Mouse (Mus musculus) midbrain, embryonic 11.5 days (tissue): ENCODE data around the gene Frg2f1. TPM values are rescaled to one million over a fixed set of nuclear protein-coding genes. Genes with fewer than 3 reads are reported as not detected.

Experiments
- ATAC-seq: fragments of 200-750 bp; cut with Nextera tagmentation; 2 replicates; pipeline ENCODE4 v1.8.0; 2017; ENCODE audit warnings: moderate TSS enrichment, moderate library complexity; ENCODE audit not compliant: low FRiP score
- DNase-seq: peaks from one replicate; pipeline ENCODE4 v3.0.0; 2015; ENCODE audit warnings: low spot score; ENCODE audit errors: missing footprints
- H3K27ac ChIP-seq: fragments of 300-500 bp; sonication (generic); 2 replicates; pipeline ENCODE4 v1.5.1; 2014; ENCODE audit warnings: low read depth, low read length
- H3K27me3 ChIP-seq: fragments of 300-500 bp; sonication (generic); 2 replicates; pipeline ENCODE4 v1.6.1; 2014; ENCODE audit warnings: mild to moderate bottlenecking, low read length, moderate library complexity, mixed read lengths; ENCODE audit not compliant: control insufficient read depth, insufficient read depth
- H3K36me3 ChIP-seq: fragments of 300-500 bp; sonication (generic); 2 replicates; pipeline ENCODE4 v1.6.1; 2014; ENCODE audit warnings: mild to moderate bottlenecking, low read length, moderate library complexity, mixed read lengths; ENCODE audit not compliant: control insufficient read depth, insufficient read depth
- H3K4me1 ChIP-seq: fragments of 300-500 bp; sonication (generic); 2 replicates; pipeline ENCODE4 v1.6.1; 2014; ENCODE audit warnings: low read length; ENCODE audit not compliant: control insufficient read depth, insufficient read depth
- H3K4me2 ChIP-seq: fragments of 300-500 bp; sonication (generic); 2 replicates; pipeline ENCODE4 v1.6.1; 2014; ENCODE audit warnings: mild to moderate bottlenecking, moderate library complexity
- H3K4me3 ChIP-seq: fragments of 300-500 bp; sonication (generic); 2 replicates; pipeline ENCODE4 v1.5.1; 2014; ENCODE audit warnings: low read depth, low read length
- H3K9ac ChIP-seq: fragments of 300-500 bp; sonication (generic); 2 replicates; pipeline ENCODE4 v1.6.1; 2014; ENCODE audit warnings: low read length
- H3K9me3 ChIP-seq: fragments of 300-500 bp; sonication (generic); 2 replicates; pipeline ENCODE4 v1.6.1; 2016; ENCODE audit warnings: low read length; ENCODE audit not compliant: control insufficient read depth
- WGBS: fragments of 180-500 bp; shearing (Covaris S2); extraction: QIAGEN DNeasy Blood & Tissue Kit; methylation state at CpG from one replicate; pipeline ENCODE4 v1.1.7; 2014; 5-methylcytosine and 5-hydroxymethylcytosine counted together
- polyA plus RNA-seq: library from polyadenylated mRNA; unstranded; fragments of >200 nt; fragmentation: Nextera tagmentation; extraction: Ambion mirVana; gene quantifications from 2 replicates; pipeline ENCODE4 v1.2.1, GENCODE M21; 2014

Frg2f1 gene
- polyA plus RNA-seq, 1 experiment from 2014 or later = 3.2 TPM

DNA sequence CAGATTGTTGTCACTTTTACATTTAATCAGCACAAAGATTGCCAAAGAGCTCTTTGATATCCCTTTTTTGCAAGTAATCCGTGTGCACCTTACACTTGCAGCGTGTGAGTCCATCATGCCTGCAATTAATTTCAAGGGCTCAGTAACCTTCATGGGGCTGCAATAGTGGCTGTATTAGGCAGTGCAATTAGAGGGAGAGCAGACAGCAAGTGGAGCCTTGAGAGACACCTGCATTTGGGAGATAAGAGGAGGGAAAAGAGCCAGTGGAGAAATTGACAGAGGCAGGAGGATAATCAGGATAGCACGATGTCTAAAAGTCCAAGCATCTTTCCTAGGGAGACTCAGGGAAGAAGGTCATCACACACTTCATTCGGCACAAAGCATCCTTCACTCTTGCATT lies 15.8 kb downstream of the Frg2f1 start:
- no peaks in the 10 kb centered on the region for H3K4me1 ChIP-seq
- 78% methylated on average over 4 of the region's 4 CpGs for WGBS
- H3K36me3 ChIP-seq = no peaks in the 10 kb centered on the region
- H3K27ac ChIP-seq = no peak overlapping the region
- 0 out of 2 replicates have a peak, but pooled peaks have one; percentile 30 for ATAC-seq
- no peak overlapping the region for H3K9ac ChIP-seq
- no peaks in the 10 kb centered on the region for H3K9me3 ChIP-seq
- no peak for DNase-seq
- no peaks in the 10 kb centered on the region for H3K27me3 ChIP-seq
- H3K4me3 ChIP-seq = no peak overlapping the region
- H3K4me2 ChIP-seq = no peak overlapping the region

- H3K9me3 ChIP-seq = no peaks in the 10 kb centered on the region
- H3K27ac ChIP-seq = no peak overlapping the region
- H3K4me2 ChIP-seq = no peak overlapping the region
- no peaks in the 10 kb centered on the region for H3K27me3 ChIP-seq
- H3K36me3 ChIP-seq = no peaks in the 10 kb centered on the region
- no peaks in the 10 kb centered on the region for H3K4me1 ChIP-seq
- WGBS = 77% methylated on average over 3 of the region's 3 CpGs
- no peak for ATAC-seq
- no peak overlapping the region for H3K9ac ChIP-seq
- no peak overlapping the region for H3K4me3 ChIP-seq
- DNase-seq = no peak
Observed at GRCm38 (mm10) chr4:119512731-119513141, 26.6 kb downstream of the Frg2f1 start.

- DNase-seq (peak; percentile 53), ATAC-seq (no peak)
- no peaks in the 10 kb centered on the region for H3K4me1 ChIP-seq
- no peak overlapping the region for H3K27ac ChIP-seq
- H3K4me3 ChIP-seq = no peak overlapping the region
- H3K4me2 ChIP-seq = no peak overlapping the region
- H3K36me3 ChIP-seq = no peaks in the 10 kb centered on the region
- H3K9ac ChIP-seq = no peak overlapping the region
- no peaks in the 10 kb centered on the region for H3K9me3 ChIP-seq
- no peaks in the 10 kb centered on the region for H3K27me3 ChIP-seq
- WGBS = 55% methylated on average over 2 of the region's 2 CpGs
Observed at GRCm38 (mm10) chr4:119511591-119511990, 27.7 kb downstream of the Frg2f1 start.

- H3K9me3 ChIP-seq = no peaks in the 10 kb centered on the region
- H3K9ac ChIP-seq = no peak overlapping the region
- H3K27ac ChIP-seq = no peak overlapping the region
- H3K36me3 ChIP-seq = no peaks in the 10 kb centered on the region
- ATAC-seq = no peak
- no peak overlapping the region for H3K4me2 ChIP-seq
- 75% methylated on average over 5 of the region's 5 CpGs for WGBS
- no peaks in the 10 kb centered on the region for H3K4me1 ChIP-seq
- no peaks in the 10 kb centered on the region for H3K27me3 ChIP-seq
- DNase-seq = no peak
- no peak overlapping the region for H3K4me3 ChIP-seq
Observed at GRCm38 (mm10) chr4:119498319-119498848, 40.9 kb downstream of the Frg2f1 start.

GRCm38 (mm10) chr4:119492933-119493327 lies 46.4 kb downstream of the Frg2f1 start:
- H3K4me1 ChIP-seq = no peaks in the 10 kb centered on the region; the same call in 1 of the 2 replicates
- DNase-seq (no peak), ATAC-seq (peak; percentile 61; the same call in 1 of the 2 replicates)
- H3K9me3 ChIP-seq = no peaks in the 10 kb centered on the region
- H3K36me3 ChIP-seq = no peaks in the 10 kb centered on the region
- peaks cover 4% of the 10 kb centered on the region; the same call in 1 of the 2 replicates for H3K27me3 ChIP-seq
- peak overlapping the region; percentile 69 for H3K9ac ChIP-seq
- peak overlapping the region; percentile 79 for H3K4me2 ChIP-seq
- peak overlapping the region; percentile 60 for H3K4me3 ChIP-seq
- H3K27ac ChIP-seq = peak overlapping the region; percentile 25
- 33% methylated on average over 10 of the region's 10 CpGs for WGBS

GRCm38 (mm10) chr4:119492291-119492932 lies 46.9 kb downstream of the Frg2f1 start, which contains the start of gene Rimkla:
Gene Rimkla, minus strand, starts transcription at chr4:119492628.
- peak; percentile 97 for DNase-seq
- peak within 1 kb of the TSS; percentile 79 for H3K4me2 ChIP-seq
- H3K36me3 ChIP-seq = no peaks in the 10 kb centered on the region
- H3K4me1 ChIP-seq = no peaks in the 10 kb centered on the region; the same call in 1 of the 2 replicates
- peak within 1 kb of the TSS; percentile 69 for H3K9ac ChIP-seq
- no peaks in the 10 kb centered on the region for H3K9me3 ChIP-seq
- peak within 1 kb of the TSS; percentile 60 for H3K4me3 ChIP-seq
- H3K27me3 ChIP-seq = peaks cover 4% of the 10 kb centered on the region; the same call in 1 of the 2 replicates
- under 1% methylated on average over 71 of the region's 77 CpGs for WGBS
- ATAC-seq = peak; percentile 96
- peak within 1 kb of the TSS; percentile 25 for H3K27ac ChIP-seq

DNA sequence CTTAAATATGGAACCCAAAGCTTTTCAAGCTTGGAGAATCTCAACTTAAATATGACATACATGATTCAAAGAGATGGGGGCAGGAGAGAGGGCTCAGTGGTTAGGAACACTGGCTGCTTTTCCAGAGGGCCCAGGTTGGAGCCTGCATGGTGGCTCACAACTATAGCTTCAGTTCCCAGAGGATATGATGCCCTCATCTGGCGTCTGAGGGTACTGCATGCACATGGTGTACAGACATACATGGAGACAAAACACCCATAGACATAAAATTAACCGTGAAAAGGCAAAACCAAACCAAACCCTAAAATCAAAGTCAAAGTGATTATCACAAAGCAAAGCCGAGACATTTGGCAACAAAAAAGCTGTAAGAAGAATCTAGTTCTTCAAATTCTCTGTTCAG lies 48.5 kb downstream of the Frg2f1 start:
- Histone ChIP-seq H3K36me3 (no peaks in the 10 kb centered on the region), H3K9ac (no peak overlapping the region), H3K4me3 (no peak overlapping the region), H3K27me3 (peaks cover 4% of the 10 kb centered on the region; the same call in 1 of the 2 replicates), H3K4me1 (no peaks in the 10 kb centered on the region; the same call in 1 of the 2 replicates), H3K27ac (no peak overlapping the region), H3K4me2 (no peak overlapping the region), H3K9me3 (no peaks in the 10 kb centered on the region)
- no peak for ATAC-seq
- DNase-seq = peak; percentile 91
- 78% methylated on average over 3 of the region's 3 CpGs for WGBS

- no peaks in the 10 kb centered on the region for H3K9me3 ChIP-seq
- 89% methylated on average over 10 of the region's 10 CpGs for WGBS
- H3K4me3 ChIP-seq = no peak overlapping the region
- H3K36me3 ChIP-seq = no peaks in the 10 kb centered on the region
- H3K4me1 ChIP-seq = no peaks in the 10 kb centered on the region; the same call in 1 of the 2 replicates
- ATAC-seq (no peak), DNase-seq (no peak)
- H3K27me3 ChIP-seq = peaks cover 4% of the 10 kb centered on the region; the same call in 1 of the 2 replicates
- H3K4me2 ChIP-seq = no peak overlapping the region
- H3K27ac ChIP-seq = no peak overlapping the region
- no peak overlapping the region for H3K9ac ChIP-seq
Observed at GRCm38 (mm10) chr4:119489666-119490065, 49.7 kb downstream of the Frg2f1 start.

DNA sequence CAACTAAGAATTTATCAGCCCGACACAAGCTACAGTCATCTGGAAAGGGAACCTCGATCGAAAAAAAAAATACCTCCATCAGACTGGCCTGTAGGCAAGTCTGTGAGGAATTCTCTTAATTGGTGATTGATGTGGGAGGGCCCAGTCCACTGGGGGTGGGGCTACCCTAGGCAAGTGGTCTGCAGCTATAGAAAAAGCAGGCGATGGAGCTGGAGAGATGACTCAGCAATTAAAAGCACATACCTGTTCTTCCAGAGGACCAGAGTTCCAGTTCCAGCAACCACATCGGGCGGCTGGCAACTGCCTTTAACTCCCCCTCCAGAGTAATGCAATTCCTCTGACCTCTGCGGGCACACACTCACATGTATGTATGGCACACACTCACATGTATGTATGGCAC lies 54.4 kb downstream of the Frg2f1 start:
- WGBS = 81% methylated on average over 7 of the region's 7 CpGs
- Histone ChIP-seq H3K27ac (no peak overlapping the region), H3K27me3 (no peaks in the 10 kb centered on the region), H3K4me3 (no peak overlapping the region), H3K9me3 (no peaks in the 10 kb centered on the region), H3K4me2 (no peak overlapping the region), H3K36me3 (no peaks in the 10 kb centered on the region), H3K4me1 (no peaks in the 10 kb centered on the region), H3K9ac (no peak overlapping the region)
- ATAC-seq (no peak), DNase-seq (no peak)
